Mouse (Mus musculus) brain, embryonic 14.5 days (tissue): ENCODE measurements around the gene Nfkb1.

ENCODE experiments used
- CTCF ChIP-seq: fragments of 200-500 bp; IDR thresholded peaks from 2 replicates; pipeline ENCODE4 v1.5.1; 2012; ENCODE audit warnings: inconsistent platforms, mild to moderate bottlenecking, moderate library complexity, borderline replicate concordance; ENCODE audit not compliant: insufficient read depth, insufficient read length; ENCODE audit errors: extremely low read depth
- POLR2A ChIP-seq: fragments of 200-500 bp; IDR thresholded peaks from 2 replicates; pipeline ENCODE4 v1.6.1; 2012; ENCODE audit warnings: mild to moderate bottlenecking, inconsistent platforms, borderline replicate concordance; ENCODE audit not compliant: poor library complexity, insufficient read depth, insufficient read length, severe bottlenecking; ENCODE audit errors: extremely low read depth

DNA sequence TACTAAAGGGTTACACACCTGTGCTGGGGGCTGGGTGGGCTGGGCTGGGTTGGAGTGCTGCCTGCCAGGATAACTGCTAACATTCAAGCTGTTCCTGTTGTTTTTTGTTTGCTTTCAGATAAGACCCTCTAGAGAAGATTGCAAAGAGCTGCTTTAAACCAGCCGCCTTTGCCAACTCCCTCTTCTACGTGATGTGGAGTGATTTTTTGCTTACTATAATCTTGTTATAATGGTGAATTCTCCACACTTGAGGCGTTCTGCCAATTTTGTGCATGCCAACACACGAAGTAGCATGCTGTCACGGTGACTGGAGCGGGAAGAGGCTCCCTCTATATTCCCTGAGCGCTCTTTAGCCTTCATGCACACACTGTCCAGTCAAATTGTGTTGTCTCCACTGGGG lies 17.7 kb downstream of the Nfkb1 start:
- no peak for TF ChIP-seq CTCF
- no peak for TF ChIP-seq POLR2A
